Mouse (Mus musculus): ENCODE results near the gene Trmt10a. TPM values are rescaled to one million over a fixed set of nuclear protein-coding genes. Genes with fewer than 3 reads are reported as not detected.

Trmt10a gene
- total and polyA plus RNA-seq, 3 experiments = 9.7 to 18.1 TPM; not detected in 1

- peaks cover 0 to 5% of the 10 kb centered on the region in 2 experiments; a peak in 2 of 4 replicates for H3K36me3 ChIP-seq (ENCODE audit: control insufficient read depth in 1 of 2, insufficient read depth in 2 of 2, low read length in 2 of 2)
- no peak overlapping the region for H3K4me3 ChIP-seq (ENCODE audit: control insufficient read depth in 1 of 2, insufficient read depth in 1 of 2, low read depth in 2 of 2, low read length in 2 of 2)
- H3K79me2 ChIP-seq (ENCODE audit: control insufficient read depth, insufficient read depth, low read length, poor library complexity) = peaks cover 4% of the 10 kb centered on the region; the same call in 1 of the 2 replicates
- no peak for TF ChIP-seq ZKSCAN1 (IDR thresholded peaks at IDR 0.05; ENCODE audit: low read depth, low read length)
- no peak for TF ChIP-seq E2F4 (IDR thresholded peaks at IDR 0.05; ENCODE audit: borderline replicate concordance, low read depth, low read length)
- TF ChIP-seq ZNF384 (IDR thresholded peaks at IDR 0.05; ENCODE audit: low read depth, low read length) = no peak
- H3K9me3 ChIP-seq (replicated peaks; ENCODE audit: insufficient read depth, low read length) = no peaks in the 10 kb centered on the region
- H3K27me3 ChIP-seq (ENCODE audit: control insufficient read depth in 1 of 2, insufficient read depth in 2 of 2, low read length in 2 of 2) = no peaks in the 10 kb centered on the region
- H3K9ac ChIP-seq (ENCODE audit: control insufficient read depth, low read depth, low read length, poor library complexity, severe bottlenecking) = no peak overlapping the region
- H3K27ac ChIP-seq (ENCODE audit: control insufficient read depth, low read depth, low read length) = no peak overlapping the region
- peaks cover 0 to 2% of the 10 kb centered on the region in 2 experiments; a peak in 2 of 4 replicates for H3K4me1 ChIP-seq (ENCODE audit: control insufficient read depth in 1 of 2, insufficient read depth in 2 of 2, low read length in 2 of 2)
- no peak for DNase-seq (ENCODE audit: low read depth, low spot score)
These were observed 3.6 kb upstream of the Trmt10a start for GRCm38 (mm10) chr3:138139663-138140062.

DNA sequence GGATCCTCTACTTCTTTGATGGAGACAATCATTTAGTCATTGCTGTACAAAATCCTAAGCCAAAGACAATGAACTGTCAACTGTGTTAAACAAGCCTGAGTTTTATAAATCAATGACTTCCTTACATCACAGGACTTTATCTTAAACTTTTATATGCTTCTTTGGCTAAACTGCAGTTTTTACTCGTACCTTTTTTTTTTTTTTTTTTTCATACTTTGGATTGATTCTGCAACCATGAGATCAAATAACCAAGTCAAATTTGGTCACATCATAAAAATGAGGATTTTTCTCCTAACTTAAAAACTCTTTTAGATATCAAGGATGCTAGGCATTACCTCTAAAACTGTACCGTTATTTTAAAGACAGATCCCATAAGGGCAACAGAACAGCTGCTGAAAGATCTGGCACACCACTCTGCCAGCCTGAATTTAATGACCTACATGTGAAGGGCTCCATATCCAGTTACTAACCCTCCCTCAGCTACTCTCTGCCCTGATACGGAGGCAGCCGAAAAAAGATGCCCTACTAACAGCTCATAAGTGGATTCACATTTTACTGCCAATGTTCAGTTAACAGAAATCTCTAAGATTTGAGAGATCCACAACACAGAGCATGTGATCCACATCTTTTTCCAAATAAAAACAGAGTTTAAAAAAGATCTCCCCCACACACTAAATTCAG, 1.1 kb upstream of the Trmt10a start:
- Histone ChIP-seq H3K9me3 (replicated peaks; ENCODE audit: insufficient read depth, low read length) (no peaks in the 10 kb centered on the region), H3K27me3 (ENCODE audit: control insufficient read depth in 1 of 2, insufficient read depth in 2 of 2, low read length in 2 of 2) (no peaks in the 10 kb centered on the region), H3K79me2 (ENCODE audit: control insufficient read depth, insufficient read depth, low read length, poor library complexity) (peaks cover 8% of the 10 kb centered on the region; the same call in 1 of the 2 replicates), H3K4me1 (ENCODE audit: control insufficient read depth in 1 of 2, insufficient read depth in 2 of 2, low read length in 2 of 2) (no peaks in the 10 kb centered on the region), H3K36me3 (ENCODE audit: control insufficient read depth in 1 of 2, insufficient read depth in 2 of 2, low read length in 2 of 2) (peaks cover 0 to 8% of the 10 kb centered on the region in 2 experiments; a peak in 2 of 4 replicates), H3K4me3 (ENCODE audit: control insufficient read depth in 1 of 2, insufficient read depth in 1 of 2, low read depth in 2 of 2, low read length in 2 of 2) (peak overlapping the region; percentile 20 to 78), H3K9ac (ENCODE audit: control insufficient read depth, low read depth, low read length, poor library complexity, severe bottlenecking) (peak overlapping the region; percentile 94), H3K27ac (ENCODE audit: control insufficient read depth, low read depth, low read length) (no peak overlapping the region)
- DNase-seq (ENCODE audit: low read depth, low spot score) = peak; percentile 56
- TF ChIP-seq TBP (IDR thresholded peaks at IDR 0.05; ENCODE audit: low read depth, low read length) (0 out of 2 replicates have a peak, but pooled peaks have one; percentile 23), ZKSCAN1 (IDR thresholded peaks at IDR 0.05; ENCODE audit: low read depth, low read length) (no peak), ELF1 (IDR thresholded peaks at IDR 0.05; ENCODE audit: low read depth, low read length) (no peak), POLR2A (IDR thresholded peaks at IDR 0.05; ENCODE audit: control insufficient read depth in 1 of 2, insufficient read depth in 1 of 2, low read depth in 1 of 2, low read length in 2 of 2, poor library complexity in 1 of 2) (no peak), EP300 (IDR thresholded peaks at IDR 0.05; ENCODE audit: low read depth in 1 of 2, low read length in 2 of 2) (no peak), TAL1 (IDR thresholded peaks at IDR 0.05; ENCODE audit: low read length) (no peak), KAT2A (conservative IDR thresholded peaks at IDR 0.05; ENCODE audit: low read depth, low read length) (no peak), USF1 (IDR thresholded peaks at IDR 0.05; ENCODE audit: low read depth, low read length) (no peak), ZNF384 (IDR thresholded peaks at IDR 0.05; ENCODE audit: low read depth, low read length) (peak; percentile 56), RAD21 (IDR thresholded peaks at IDR 0.05; ENCODE audit: low read depth, low read length) (no peak), MEF2A (IDR thresholded peaks at IDR 0.05; ENCODE audit: extremely low read depth, insufficient replicate concordance, low read depth, low read length, poor library complexity, severe bottlenecking) (no peak), MYB (IDR thresholded peaks at IDR 0.05; ENCODE audit: low read depth, low read length) (no peak)

All from MEL (cell line).